Mouse (Mus musculus) fat pad, adult 2 months (tissue): ENCODE data around the gene Cfap43.

ENCODE experiments used
- DNase-seq: peaks from one replicate; pipeline ENCODE4 v3.0.0-alpha.2; 2011; ENCODE audit warnings: low read depth, low spot score; ENCODE audit errors: extremely low read depth

Cfap43 gene

GRCm38 (mm10) chr19:47919126-47919965, at the start of gene Cfap43, which contains the start of gene Itprip:
Gene Cfap43 (minus strand): TSS chr19:47919287.
Gene Itprip (minus strand): TSS chr19:47919299.
- DNase-seq, result no peak

GRCm38 (mm10) chr19:47958181-47958580, 39.1 kb upstream of the Cfap43 start:
- no peak for DNase-seq

GRCm38 (mm10) chr19:47953169-47953568, 34.1 kb upstream of the Cfap43 start:
- no peak for DNase-seq

- no peak for DNase-seq
Observed at GRCm38 (mm10) chr19:47950946-47951345, 31.9 kb upstream of the Cfap43 start.

- DNase-seq, result no peak
Observed at GRCm38 (mm10) chr19:47946821-47947465, 27.9 kb upstream of the Cfap43 start.

- no peak for DNase-seq
Observed at GRCm38 (mm10) chr19:47939361-47939760, 20.3 kb upstream of the Cfap43 start.

- no peak for DNase-seq
Observed at GRCm38 (mm10) chr19:47937443-47938406, 18.6 kb upstream of the Cfap43 start, which contains the start of gene Cfap58. Gene Cfap58 (plus strand): TSS chr19:47937675.

- DNase-seq, result no peak
Observed at GRCm38 (mm10) chr19:47936938-47937337, 17.9 kb upstream of the Cfap43 start.

- no peak for DNase-seq
Observed at GRCm38 (mm10) chr19:47936490-47936889, 17.4 kb upstream of the Cfap43 start.

GRCm38 (mm10) chr19:47935530-47935929, 16.4 kb upstream of the Cfap43 start:
- no peak for DNase-seq

GRCm38 (mm10) chr19:47934636-47935238, 15.7 kb upstream of the Cfap43 start:
- no peak for DNase-seq

- DNase-seq, result no peak
Observed at GRCm38 (mm10) chr19:47934146-47934545, 15.1 kb upstream of the Cfap43 start.

GRCm38 (mm10) chr19:47931982-47932638, 13.0 kb upstream of the Cfap43 start:
- no peak for DNase-seq

- peak; percentile 85 for DNase-seq
Observed at GRCm38 (mm10) chr19:47929043-47929442, 10.0 kb upstream of the Cfap43 start.

GRCm38 (mm10) chr19:47927032-47927431, 7.9 kb upstream of the Cfap43 start:
- no peak for DNase-seq

GRCm38 (mm10) chr19:47925819-47926218, 6.7 kb upstream of the Cfap43 start:
- DNase-seq, result no peak

GRCm38 (mm10) chr19:47919966-47920375, 884 bp upstream of the Cfap43 start:
- no peak for DNase-seq

GRCm38 (mm10) chr19:47918455-47919101, 509 bp downstream of the Cfap43 start:
- DNase-seq, result no peak

- no peak for DNase-seq
Observed at GRCm38 (mm10) chr19:47918016-47918415, 1.1 kb downstream of the Cfap43 start.

GRCm38 (mm10) chr19:47917396-47917795, 1.7 kb downstream of the Cfap43 start:
- DNase-seq, result no peak
